In genomic region chr1:64222475-64222874, GRCm38 (mm10) we compare ENCODE assay signal across 20 mouse cellular contexts.
A peak's percentile ranks its signal among the peaks of the same experiment; 100 is the strongest.
DNase-seq lines count a peak whose midpoint lies in the region; ATAC-seq and TF ChIP-seq lines count a peak whose summit lies in the region.
"Had no signal": no experiment of that assay in that cellular context is flagged by ENCODE, and none has a peak within 500 bp of the region (broad histone marks: within the 10 kb centered on the region; RNA-seq: fewer than 3 reads in every experiment).

No protein-coding gene starts in this region.

- H3K36me3 ChIP-seq in hindbrain, embryonic 12.5 days: no peaks in the 10 kb centered on the region
- no peaks in the 10 kb centered on the region for H3K36me3 ChIP-seq in hindbrain, postnatal 0 days (ENCODE audit: insufficient read depth, low read length)
- H3K36me3 ChIP-seq in midbrain, embryonic 15.5 days (replicated peaks): no peaks in the 10 kb centered on the region
- H3K36me3 ChIP-seq: embryonic facial prominence, embryonic 15.5 days; forebrain, embryonic 10.5 days; kidney, embryonic 15.5 days; neural tube, embryonic 15.5 days had no signal

- H3K27ac ChIP-seq in hindbrain, embryonic 12.5 days: 0 out of 2 replicates have a peak overlapping the region, but pooled peaks have one; percentile 17
- H3K27ac ChIP-seq in hindbrain, postnatal 0 days: no peak overlapping the region
- peak overlapping the region; percentile 58 for H3K27ac ChIP-seq in layer of hippocampus, adult 2 months
- H3K27ac ChIP-seq in midbrain, embryonic 15.5 days: peak overlapping the region; percentile 67
- H3K27ac ChIP-seq: embryonic facial prominence, embryonic 15.5 days; kidney, embryonic 15.5 days; liver, embryonic 14.5 days; neural tube, embryonic 15.5 days had no signal

- H3K9ac ChIP-seq in hindbrain, embryonic 12.5 days: no peak overlapping the region
- H3K9ac ChIP-seq in hindbrain, postnatal 0 days (replicated peaks; ENCODE audit: low read length): no peak overlapping the region
- H3K9ac ChIP-seq in midbrain, embryonic 15.5 days: no peak overlapping the region
- H3K9ac ChIP-seq: embryonic facial prominence, embryonic 15.5 days; kidney, embryonic 15.5 days; liver, embryonic 14.5 days; neural tube, embryonic 15.5 days had no signal

- H3K9me3 ChIP-seq in hindbrain, embryonic 12.5 days (replicated peaks): no peaks in the 10 kb centered on the region
- H3K9me3 ChIP-seq in hindbrain, postnatal 0 days (ENCODE audit: low read length): no peaks in the 10 kb centered on the region
- no peaks in the 10 kb centered on the region for H3K9me3 ChIP-seq in midbrain, embryonic 15.5 days
- H3K9me3 ChIP-seq: embryonic facial prominence, embryonic 15.5 days; forebrain, embryonic 10.5 days; kidney, embryonic 15.5 days; megakaryocyte, embryonic 14.5 days; neural tube, embryonic 15.5 days had no signal

- DNase-seq in hindbrain, postnatal 0 days (ENCODE audit: low spot score): no peak
- no peak for DNase-seq in layer of hippocampus, adult 2 months (ENCODE audit: low spot score in 2 of 2)
- no peak for DNase-seq in layer of hippocampus, postnatal 25 days (ENCODE audit: extremely low spot score in 1 of 2, low spot score in 1 of 2)
- DNase-seq in MN1 (ENCODE audit: low spot score): peak; percentile 10
- DNase-seq in ovary, postnatal 10 days (ENCODE audit: low spot score): no peak
- no peak for DNase-seq in gastrocnemius, postnatal 36 days
- DNase-seq: B cell, adult 2 months; cerebellum, postnatal 10 days; embryo, embryonic 11 days; heart, postnatal 4 days had no signal

- H3K27me3 ChIP-seq in hindbrain, embryonic 12.5 days: no peaks in the 10 kb centered on the region
- H3K27me3 ChIP-seq in hindbrain, postnatal 0 days (ENCODE audit: insufficient read depth, low read length): no peaks in the 10 kb centered on the region
- H3K27me3 ChIP-seq in midbrain, embryonic 15.5 days (replicated peaks): no peaks in the 10 kb centered on the region
- H3K27me3 ChIP-seq: embryonic facial prominence, embryonic 15.5 days; kidney, embryonic 15.5 days; neural tube, embryonic 15.5 days had no signal

- intact Hi-C loops in gastrocnemius, postnatal 36 days (cut with DNase I): no loop called here

- peaks cover 34% of the 10 kb centered on the region for H3K4me1 ChIP-seq in hindbrain, embryonic 12.5 days
- peaks cover 38% of the 10 kb centered on the region for H3K4me1 ChIP-seq in hindbrain, postnatal 0 days (ENCODE audit: insufficient read depth, low read length)
- H3K4me1 ChIP-seq in midbrain, embryonic 15.5 days: peaks cover 59% of the 10 kb centered on the region

- no peak overlapping the region for H3K4me3 ChIP-seq in hindbrain, embryonic 12.5 days
- no peak overlapping the region for H3K4me3 ChIP-seq in hindbrain, postnatal 0 days (ENCODE audit: low read length)
- no peak overlapping the region for H3K4me3 ChIP-seq in layer of hippocampus, adult 2 months
- H3K4me3 ChIP-seq in midbrain, embryonic 15.5 days: no peak overlapping the region
- H3K4me3 ChIP-seq: embryonic facial prominence, embryonic 15.5 days; forebrain, embryonic 10.5 days; kidney, embryonic 15.5 days; megakaryocyte, embryonic 14.5 days; myocyte; neural tube, embryonic 15.5 days had no signal

- no peak for ATAC-seq in hindbrain, embryonic 12.5 days (ENCODE audit: low FRiP score)
- no peak for ATAC-seq in hindbrain, postnatal 0 days
- ATAC-seq in midbrain, embryonic 15.5 days (replicated peaks): no peak
- ATAC-seq: lung, postnatal 0 days had no signal

- 79% methylated on average over 2 of the region's 2 CpGs for WGBS in hindbrain, embryonic 12.5 days
- WGBS in hindbrain, postnatal 0 days: 66% methylated on average over 2 of the region's 2 CpGs
- WGBS in midbrain, embryonic 15.5 days: 73% methylated on average over 2 of the region's 2 CpGs

- H3K4me2 ChIP-seq in hindbrain, embryonic 12.5 days (replicated peaks): no peak overlapping the region
- H3K4me2 ChIP-seq in hindbrain, postnatal 0 days (ENCODE audit: low read depth, low read length): no peak overlapping the region
- H3K4me2 ChIP-seq in midbrain, embryonic 15.5 days: no peak overlapping the region
- H3K4me2 ChIP-seq: embryonic facial prominence, embryonic 15.5 days; kidney, embryonic 15.5 days; neural tube, embryonic 15.5 days had no signal

- no peak for TF ChIP-seq CTCF in hindbrain, postnatal 0 days (IDR thresholded peaks at IDR 0.05; ENCODE audit: low read depth)
- no peak for TF ChIP-seq CTCF in layer of hippocampus, adult 2 months (conservative IDR thresholded peaks at IDR 0.05)
